In genomic region chr2:22721522-22722470, GRCm38 (mm10) we compare ENCODE assay signal across 8 mouse cellular contexts. TPM values are rescaled to one million over a fixed set of nuclear protein-coding genes. Genes with fewer than 3 reads are reported as not detected.
DNase-seq lines count a peak whose midpoint lies in the region; ATAC-seq and TF ChIP-seq lines count a peak whose summit lies in the region.

No protein-coding gene starts in this region.

- H3K36me3 ChIP-seq in embryonic facial prominence, embryonic 12.5 days = no peaks in the 10 kb centered on the region
- no peaks in the 10 kb centered on the region for H3K36me3 ChIP-seq in kidney, adult 2 months (ENCODE audit: control insufficient read depth, insufficient read depth, low read length)
- no peaks in the 10 kb centered on the region for H3K36me3 ChIP-seq in limb, embryonic 14.5 days (ENCODE audit: control insufficient read depth, insufficient read depth, low read length)
- no peaks in the 10 kb centered on the region for H3K36me3 ChIP-seq in myocyte (ENCODE audit: control insufficient read depth, insufficient read depth)

- H3K4me2 ChIP-seq in embryonic facial prominence, embryonic 12.5 days (replicated peaks) = no peak overlapping the region
- no peak overlapping the region for H3K4me2 ChIP-seq in limb, embryonic 14.5 days (replicated peaks; ENCODE audit: low read depth, low read length, severe bottlenecking)
- peak overlapping the region; percentile 33 for H3K4me2 ChIP-seq in myocyte (ENCODE audit: low read depth)

- no peak overlapping the region for H3K9ac ChIP-seq in embryonic facial prominence, embryonic 12.5 days
- no peak overlapping the region for H3K9ac ChIP-seq in limb, embryonic 14.5 days (ENCODE audit: low read depth, low read length, severe bottlenecking)

- no peaks in the 10 kb centered on the region for H3K4me1 ChIP-seq in embryonic facial prominence, embryonic 12.5 days
- no peaks in the 10 kb centered on the region for H3K4me1 ChIP-seq in kidney, adult 2 months (ENCODE audit: control insufficient read depth, insufficient read depth, low read length)
- H3K4me1 ChIP-seq in limb, embryonic 14.5 days (ENCODE audit: control insufficient read depth, insufficient read depth, low read length) = no peaks in the 10 kb centered on the region

- no peak overlapping the region for H3ac ChIP-seq in myocyte (ENCODE audit: control insufficient read depth, insufficient read length)

- WGBS in embryonic facial prominence, embryonic 12.5 days = 22% methylated on average over 8 of the region's 8 CpGs
- WGBS in kidney, adult 2 months = 20% methylated on average over 8 of the region's 8 CpGs
- WGBS in limb, embryonic 14.5 days = 26% methylated on average over 8 of the region's 8 CpGs

- ATAC-seq in CD4-positive, CD25-positive, alpha-beta regulatory T cell, adult 4 months = peak; percentile 98
- peak; percentile 69; the same call in 1 of the 2 replicates for ATAC-seq in embryonic facial prominence, embryonic 12.5 days (ENCODE audit: insufficient number of reproducible peaks, insufficient read depth, low FRiP score, low TSS enrichment)
- ATAC-seq in limb, embryonic 14.5 days (ENCODE audit: low FRiP score, low read depth) = peak; percentile 88

- H3K9me3 ChIP-seq in embryonic facial prominence, embryonic 12.5 days = no peaks in the 10 kb centered on the region
- no peaks in the 10 kb centered on the region for H3K9me3 ChIP-seq in limb, embryonic 14.5 days (ENCODE audit: control insufficient read depth, low read length)

- H3K27me3 ChIP-seq in embryonic facial prominence, embryonic 12.5 days = no peaks in the 10 kb centered on the region
- no peaks in the 10 kb centered on the region for H3K27me3 ChIP-seq in kidney, adult 2 months (replicated peaks; ENCODE audit: control insufficient read depth, insufficient read depth, low read length)
- H3K27me3 ChIP-seq in limb, embryonic 14.5 days (ENCODE audit: control insufficient read depth, insufficient read depth, low read length) = no peaks in the 10 kb centered on the region
- H3K27me3 ChIP-seq in myocyte (ENCODE audit: control insufficient read depth, insufficient read depth, insufficient read length) = no peaks in the 10 kb centered on the region

- no peak for TF ChIP-seq POLR2A in kidney, adult 2 months (IDR thresholded peaks at IDR 0.05; ENCODE audit: low read depth, low read length)
- TF ChIP-seq POLR2A in limb, embryonic 14.5 days (IDR thresholded peaks at IDR 0.05; ENCODE audit: borderline replicate concordance, extremely low read depth, insufficient read depth, insufficient read length) = no peak
- no peak for TF ChIP-seq POLR2A in myocyte (IDR thresholded peaks at IDR 0.05; ENCODE audit: insufficient read length, low read depth)

- no peak overlapping the region for H3K27ac ChIP-seq in embryonic facial prominence, embryonic 12.5 days
- no peak overlapping the region for H3K27ac ChIP-seq in kidney, adult 2 months (ENCODE audit: insufficient read depth, low read depth, low read length)
- no peak overlapping the region for H3K27ac ChIP-seq in limb, embryonic 14.5 days (replicated peaks; ENCODE audit: low read depth, low read length)

- H3K4me3 ChIP-seq in embryonic facial prominence, embryonic 12.5 days = no peak overlapping the region
- no peak overlapping the region for H3K4me3 ChIP-seq in kidney, adult 2 months (ENCODE audit: insufficient read depth, low read depth, low read length)
- no peak overlapping the region for H3K4me3 ChIP-seq in limb, embryonic 14.5 days (replicated peaks; ENCODE audit: low read length)
- H3K4me3 ChIP-seq in myocyte = no peak overlapping the region

- peak; percentile 72 for TF ChIP-seq CTCF in kidney, adult 2 months (conservative IDR thresholded peaks at IDR 0.05; ENCODE audit: insufficient read depth, insufficient read length, low read depth, low read length)

- peak; percentile 69 for DNase-seq in adrenal gland, postnatal 14 days
- DNase-seq in heart, adult 8-10 months (ENCODE audit: low spot score) = peak; percentile 76
- DNase-seq in kidney, adult 2 months = peak; percentile 74
- peak; percentile 80 for DNase-seq in limb, embryonic 14.5 days (ENCODE audit: low spot score)
- DNase-seq in testis, postnatal 10 days (ENCODE audit: low spot score) = peak; percentile 52

- no peaks in the 10 kb centered on the region for H3K79me2 ChIP-seq in myocyte (ENCODE audit: control insufficient read depth, insufficient read depth)

TF ChIP-seq in myocyte, 11 proteins besides CTCF, POLR2A, EP300 and RAD21:
- no peak for TF ChIP-seq SRF (IDR thresholded peaks at IDR 0.05; ENCODE audit: control insufficient read depth, insufficient read length, low read depth)
- no peak for TF ChIP-seq MYOG (IDR thresholded peaks at IDR 0.05; ENCODE audit: control insufficient read depth in 1 of 3, insufficient read depth in 1 of 3, insufficient read length in 2 of 3, low read depth in 2 of 3)
- no peak for TF ChIP-seq REST (IDR thresholded peaks at IDR 0.05; ENCODE audit: insufficient read depth, insufficient read length)
- no peak for TF ChIP-seq USF1 (IDR thresholded peaks at IDR 0.05; ENCODE audit: low read depth)
- no peak for TF ChIP-seq MYOD1 (IDR thresholded peaks at IDR 0.05; ENCODE audit: control insufficient read depth in 1 of 3, insufficient read length in 2 of 3, low read depth in 2 of 3)
- no peak for TF ChIP-seq MAX (IDR thresholded peaks at IDR 0.05; ENCODE audit: low read depth)
- no peak for TF ChIP-seq POLR2AphosphoS2 (IDR thresholded peaks at IDR 0.05; ENCODE audit: insufficient read length, low read depth)
- no peak for TF ChIP-seq CEBPB (IDR thresholded peaks at IDR 0.05; ENCODE audit: insufficient read depth, poor library complexity, severe bottlenecking)
- TF ChIP-seq TCF12 (IDR thresholded peaks at IDR 0.05; ENCODE audit: insufficient read depth, poor library complexity, severe bottlenecking) = no peak
- no peak for TF ChIP-seq TCF3 (IDR thresholded peaks at IDR 0.05; ENCODE audit: insufficient read length, low read depth)
- TF ChIP-seq E2F4 (IDR thresholded peaks at IDR 0.05; ENCODE audit: insufficient read depth) = no peak

RNA-seq across cellular contexts. Expression of gene Apbb1ip, which starts 52.1 kb away (rescaled TPM):
- 100 to 1,000 TPM in 1 of 2 experiments, 10 to 100 TPM in 1; 91.3 to 105 TPM for polyA plus RNA-seq in CD4-positive, CD25-positive, alpha-beta regulatory T cell, adult 4 months (2017; shearing (Covaris generic))
- 3.6 and 13.0 TPM in 2 replicates for total RNA-seq in adrenal gland, postnatal 14 days (2021)
- 1.4 and 1.9 TPM in 2 replicates for polyA plus RNA-seq in embryonic facial prominence, embryonic 12.5 days (2016; fragmentation: Nextera tagmentation; extraction: Ambion mirVana)
- total RNA-seq in heart, adult 8-10 months (2022) = 1 to 10 TPM; 1.9 to 4.7 (median 3.8) TPM
- 0.69 and 2.0 TPM in 2 replicates for polyA plus RNA-seq in kidney, adult 2 months (2012; rRNA removed)
- polyA plus RNA-seq in limb, embryonic 14.5 days (2012; rRNA removed) = 1.7 and 2.3 TPM in 2 replicates
- 1.6 and 2.6 TPM in 2 replicates for polyA plus RNA-seq in limb, embryonic 14.5 days (2014; fragmentation: Nextera tagmentation; extraction: Ambion mirVana)
- polyA plus RNA-seq in myocyte (2012; fragmentation: generic; extraction: Trizol) = 4.9 TPM

Comparison
In these comparisons a context has a peak if more than half of its experiments do, and no peak if none do; other contexts are left out.
1. RNA of gene Apbb1ip, which starts 52.1 kb away (polyA plus RNA-seq): 91.3 to 105 TPM in CD4-positive, CD25-positive, alpha-beta regulatory T cell, adult 4 months; 4.9 TPM in myocyte (single experiment), 1.6 to 2.6 TPM in limb, embryonic 14.5 days, 0.69 to 2.0 TPM in kidney, adult 2 months and 1.4 to 1.9 TPM in embryonic facial prominence, embryonic 12.5 days; every median in the first group is over 10 times any median in the second.
2. Peak in every context shown above with its lines, with median percentiles within 50 percentile points of each other: ATAC-seq and DNase-seq.